Mouse (Mus musculus): ENCODE measurements at regions not wholly inside any gene's neighbourhood (a gene's known extent, or its start where the extent isn't known, plus 50 kb on each side); places are given as distances from the start of the nearest gene placed in this dataset.

- WGBS: 87% methylated on average over 5 of the region's 5 CpGs
- no peak for DNase-seq (ENCODE audit: low read depth in 1 of 2, low spot score in 2 of 2)
- H3K27me3 ChIP-seq (ENCODE audit: control insufficient read depth, insufficient read depth, low read length): no peaks in the 10 kb centered on the region
- H3K36me3 ChIP-seq (ENCODE audit: control insufficient read depth, insufficient read depth, low read length): no peaks in the 10 kb centered on the region
- H3K27ac ChIP-seq (ENCODE audit: insufficient read depth, low read length): no peak overlapping the region
- no peak overlapping the region for H3K4me3 ChIP-seq (ENCODE audit: extremely low read depth, insufficient read depth, insufficient read length)
- no peaks in the 10 kb centered on the region for H3K4me1 ChIP-seq (ENCODE audit: control insufficient read depth, insufficient read depth, insufficient read length)
- TF ChIP-seq CTCF (IDR thresholded peaks at IDR 0.05; ENCODE audit: extremely low read depth, insufficient read depth, insufficient read length, insufficient replicate concordance) (no peak), POLR2A (IDR thresholded peaks at IDR 0.05; ENCODE audit: low read depth, low read length) (no peak)
Observed at GRCm38 (mm10) chr11:34153749-34154525, 54.0 kb downstream of the Foxi1 start.

GRCm38 (mm10) chr11:34149370-34149976, 51.1 kb upstream of the 4930469K13Rik start:
- no peak overlapping the region for H3K4me3 ChIP-seq (ENCODE audit: extremely low read depth, insufficient read depth, insufficient read length)
- WGBS: 34% methylated on average over 5 of the region's 5 CpGs
- DNase-seq (ENCODE audit: low read depth in 1 of 2, low spot score in 2 of 2): peak in 1 of 2 experiments; percentile 27
- TF ChIP-seq CTCF (IDR thresholded peaks at IDR 0.05; ENCODE audit: extremely low read depth, insufficient read depth, insufficient read length, insufficient replicate concordance) (peak; percentile 69; the same call in 1 of the 2 replicates), POLR2A (IDR thresholded peaks at IDR 0.05; ENCODE audit: low read depth, low read length) (no peak)
- H3K4me1 ChIP-seq (ENCODE audit: control insufficient read depth, insufficient read depth, insufficient read length): no peaks in the 10 kb centered on the region
- no peaks in the 10 kb centered on the region for H3K27me3 ChIP-seq (ENCODE audit: control insufficient read depth, insufficient read depth, low read length)
- no peak overlapping the region for H3K27ac ChIP-seq (ENCODE audit: insufficient read depth, low read length)
- no peaks in the 10 kb centered on the region for H3K36me3 ChIP-seq (ENCODE audit: control insufficient read depth, insufficient read depth, low read length)

Data from spleen, adult 2 months (tissue).